Mouse (Mus musculus) C2C12 (cell line): ENCODE measurements at regions not wholly inside any gene's neighbourhood (a gene's known extent, or its start where the extent isn't known, plus 50 kb on each side); places are given as distances from the start of the nearest gene placed in this dataset.
A peak's percentile ranks its signal among the peaks of the same experiment; 100 is the strongest.

Experiments used
- H3K27me3 ChIP-seq: one replicate; pipeline ENCODE4 v1.6.1; 2011; ENCODE audit not compliant: control insufficient read depth, insufficient read depth, insufficient read length
- H3K36me3 ChIP-seq: one replicate; pipeline ENCODE4 v1.6.1; 2011; ENCODE audit not compliant: control insufficient read depth, insufficient read depth
- H3K4me3 ChIP-seq: one replicate; pipeline ENCODE4 v1.5.1; 2011; ENCODE audit warnings: mild to moderate bottlenecking, control low read depth; ENCODE audit not compliant: poor library complexity, insufficient read depth, severe bottlenecking
- H3K79me2 ChIP-seq: one replicate; pipeline ENCODE4 v1.6.1; 2011; ENCODE audit not compliant: control insufficient read depth, insufficient read depth
- H3K79me3 ChIP-seq: one replicate; pipeline ENCODE4 v1.6.1; 2011; ENCODE audit warnings: low read depth, control low read depth
- H3ac ChIP-seq: one replicate; pipeline ENCODE3; 2011; ENCODE audit warnings: low read depth; ENCODE audit not compliant: control insufficient read depth, insufficient read length
- CEBPB ChIP-seq: IDR thresholded peaks from one replicate; pipeline ENCODE4 v1.6.1; 2011; ENCODE audit warnings: low read depth, mild to moderate bottlenecking, control low read depth, moderate library complexity
- CTCF ChIP-seq: IDR thresholded peaks from one replicate; pipeline ENCODE4 v1.5.1; 2011; ENCODE audit not compliant: control insufficient read depth, insufficient read depth, insufficient read length
- FOSL1 ChIP-seq: IDR thresholded peaks from one replicate; pipeline ENCODE4 v1.8.0; 2011; ENCODE audit warnings: mild to moderate bottlenecking, low read length; ENCODE audit not compliant: poor library complexity, insufficient read depth, severe bottlenecking
- MAX ChIP-seq: IDR thresholded peaks from one replicate; pipeline ENCODE4 v1.6.1; 2011; ENCODE audit warnings: mild to moderate bottlenecking, control low read depth
- MYOD1 ChIP-seq: IDR thresholded peaks from one replicate; pipeline ENCODE4 v1.6.1; 2011; ENCODE audit warnings: low read depth; ENCODE audit not compliant: control insufficient read depth, insufficient read length
- MYOG ChIP-seq: IDR thresholded peaks from one replicate; pipeline ENCODE4 v1.6.1; 2011; ENCODE audit not compliant: control insufficient read depth, insufficient read length; ENCODE audit errors: extremely low read depth
- USF1 ChIP-seq: IDR thresholded peaks from one replicate; pipeline ENCODE4 v1.6.1; 2011; ENCODE audit warnings: low read depth, mild to moderate bottlenecking, control low read depth, moderate library complexity

DNA sequence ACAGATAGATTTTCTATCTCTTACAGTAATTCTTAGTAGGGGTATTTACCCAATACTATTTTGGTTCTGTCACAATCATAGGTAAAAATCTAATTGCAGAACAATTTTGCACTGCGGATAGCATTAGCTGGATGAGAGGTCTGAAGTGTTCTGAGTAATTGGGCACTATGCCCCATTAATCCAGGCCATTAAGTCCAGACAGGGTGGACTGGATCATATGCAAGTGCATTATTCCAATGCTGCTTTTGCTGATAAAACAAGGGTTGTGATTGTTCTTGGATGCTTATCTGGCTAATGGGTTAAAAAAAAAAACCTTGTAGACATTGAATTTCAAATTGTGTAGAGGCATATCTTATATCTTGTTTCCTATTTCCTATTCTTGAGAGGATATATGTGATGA is 1732.6 kb upstream of the Gm6569 start:
- TF ChIP-seq CEBPB = no peak
- no peak for TF ChIP-seq CTCF
- TF ChIP-seq MYOG = no peak
- TF ChIP-seq MYOD1 = no peak
- no peak for TF ChIP-seq USF1
- no peak for TF ChIP-seq MAX
- TF ChIP-seq FOSL1 = no peak
- H3K36me3 ChIP-seq = no peaks in the 10 kb centered on the region
- H3K79me3 ChIP-seq = no peaks in the 10 kb centered on the region
- H3K27me3 ChIP-seq = no peaks in the 10 kb centered on the region
- H3ac ChIP-seq = no peak overlapping the region
- H3K79me2 ChIP-seq = no peaks in the 10 kb centered on the region
- no peak overlapping the region for H3K4me3 ChIP-seq

DNA sequence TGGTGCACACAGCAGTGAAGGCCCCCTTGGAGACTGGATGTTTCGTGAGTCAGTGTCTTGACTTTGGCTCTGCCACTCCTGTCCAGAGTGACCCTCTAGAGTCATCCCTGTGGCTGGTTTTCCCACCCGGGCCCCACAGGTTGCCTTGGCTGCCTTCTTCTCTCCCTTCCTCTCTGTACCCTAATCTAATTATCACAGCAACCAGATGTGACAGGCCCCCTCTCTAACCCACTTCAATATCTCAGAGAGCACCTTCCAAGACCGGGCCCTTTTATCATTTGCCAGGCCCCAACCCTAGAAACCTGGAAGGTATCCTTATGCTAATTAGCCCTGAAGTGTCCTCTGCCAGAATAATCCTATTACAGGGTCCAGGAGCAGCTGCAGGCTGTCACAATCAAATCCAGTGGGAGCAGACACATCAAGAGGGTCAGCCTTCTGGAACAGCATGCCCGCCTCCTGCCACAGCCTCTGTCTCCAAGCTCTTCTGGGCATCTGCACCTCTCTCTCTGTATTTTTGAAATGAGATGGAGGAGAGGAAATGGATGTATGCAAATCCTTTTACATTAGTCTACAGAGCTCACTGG is 1728.4 kb upstream of the Gm6569 start:
- Histone ChIP-seq H3K27me3 (no peaks in the 10 kb centered on the region), H3ac (no peak overlapping the region), H3K36me3 (no peaks in the 10 kb centered on the region), H3K79me3 (no peaks in the 10 kb centered on the region), H3K79me2 (no peaks in the 10 kb centered on the region), H3K4me3 (no peak overlapping the region)
- TF ChIP-seq USF1 (no peak), CTCF (no peak), CEBPB (no peak), FOSL1 (no peak), MYOG (no peak), MAX (no peak), MYOD1 (no peak)

DNA sequence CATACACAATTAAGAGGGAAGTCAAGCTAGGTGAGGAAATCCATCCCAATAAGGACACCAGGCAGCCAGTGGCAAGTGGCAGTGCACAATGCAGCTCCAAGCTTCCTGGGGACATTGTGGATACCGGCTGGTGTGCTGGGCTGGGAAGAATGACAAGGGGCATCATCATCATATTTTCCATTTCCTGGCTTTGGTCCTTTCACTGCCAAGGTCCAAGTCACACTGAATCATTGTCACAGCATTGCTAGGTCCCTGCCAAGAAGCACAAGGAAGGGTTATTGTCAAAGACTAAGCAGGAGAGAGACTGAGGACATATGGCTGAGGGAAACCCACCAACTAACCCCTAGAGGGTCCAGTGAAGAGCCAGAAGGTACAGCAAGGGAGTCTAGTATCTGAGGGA is 1723.8 kb upstream of the Gm6569 start:
- Histone ChIP-seq H3K79me2 (no peaks in the 10 kb centered on the region), H3K4me3 (no peak overlapping the region), H3K27me3 (no peaks in the 10 kb centered on the region), H3K36me3 (no peaks in the 10 kb centered on the region), H3K79me3 (no peaks in the 10 kb centered on the region), H3ac (no peak overlapping the region)
- TF ChIP-seq FOSL1 (peak; percentile 25), MYOG (no peak)

DNA sequence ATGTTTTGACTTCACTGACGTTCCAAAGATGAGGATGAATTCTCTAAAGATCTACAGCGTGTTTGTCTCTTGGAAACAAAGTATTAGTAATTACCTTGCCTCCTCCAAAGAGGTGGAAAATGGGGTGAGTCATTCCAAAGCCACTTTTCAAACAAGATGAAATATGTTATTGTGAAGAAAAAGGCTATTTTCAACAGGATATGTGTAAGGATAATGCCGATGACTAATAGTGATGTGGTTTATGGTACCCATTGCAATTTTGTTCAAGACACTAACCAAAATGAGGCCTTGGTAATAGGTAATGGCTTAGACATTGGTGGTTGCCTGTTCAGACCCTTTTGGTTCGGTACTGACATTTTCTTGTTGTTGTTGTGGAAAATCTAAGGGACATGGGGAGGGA is 1717.6 kb upstream of the Gm6569 start:
- Histone ChIP-seq H3ac (no peak overlapping the region), H3K79me2 (no peaks in the 10 kb centered on the region), H3K4me3 (no peak overlapping the region), H3K27me3 (no peaks in the 10 kb centered on the region), H3K36me3 (no peaks in the 10 kb centered on the region), H3K79me3 (no peaks in the 10 kb centered on the region)
- TF ChIP-seq FOSL1 = peak; percentile 99
- TF ChIP-seq MAX = peak; percentile 78
- no peak for TF ChIP-seq MYOG
- no peak for TF ChIP-seq MYOD1
- TF ChIP-seq USF1 = no peak
- peak; percentile 65 for TF ChIP-seq CEBPB
- TF ChIP-seq CTCF = no peak

DNA sequence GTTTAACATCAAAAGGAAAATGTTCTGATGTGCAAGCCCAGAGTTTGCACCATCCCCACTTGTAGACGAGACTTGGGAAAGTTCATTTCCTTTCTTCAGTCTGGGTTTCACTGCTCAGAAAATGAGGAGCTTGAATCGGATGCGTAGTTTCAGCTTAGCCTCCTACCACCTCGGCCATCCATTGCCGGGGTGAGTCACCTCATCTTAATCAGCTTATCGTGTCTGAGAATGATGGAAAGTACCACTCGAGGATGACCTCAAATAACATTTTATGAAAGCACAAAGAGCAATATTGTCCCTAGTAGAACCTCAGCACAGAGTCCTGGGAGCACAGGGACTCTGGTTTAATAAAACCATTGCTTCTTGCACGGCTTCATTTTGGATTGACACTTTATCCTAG is 1700.1 kb upstream of the Gm6569 start:
- H3K36me3 ChIP-seq = no peaks in the 10 kb centered on the region
- no peaks in the 10 kb centered on the region for H3K79me3 ChIP-seq
- no peak overlapping the region for H3ac ChIP-seq
- H3K27me3 ChIP-seq = no peaks in the 10 kb centered on the region
- no peak for TF ChIP-seq USF1
- no peak for TF ChIP-seq CEBPB
- no peak for TF ChIP-seq CTCF
- TF ChIP-seq MYOG = no peak
- no peak for TF ChIP-seq MAX
- TF ChIP-seq FOSL1 = no peak
- peak; percentile 24 for TF ChIP-seq MYOD1
- H3K79me2 ChIP-seq = no peaks in the 10 kb centered on the region
- H3K4me3 ChIP-seq = no peak overlapping the region

DNA sequence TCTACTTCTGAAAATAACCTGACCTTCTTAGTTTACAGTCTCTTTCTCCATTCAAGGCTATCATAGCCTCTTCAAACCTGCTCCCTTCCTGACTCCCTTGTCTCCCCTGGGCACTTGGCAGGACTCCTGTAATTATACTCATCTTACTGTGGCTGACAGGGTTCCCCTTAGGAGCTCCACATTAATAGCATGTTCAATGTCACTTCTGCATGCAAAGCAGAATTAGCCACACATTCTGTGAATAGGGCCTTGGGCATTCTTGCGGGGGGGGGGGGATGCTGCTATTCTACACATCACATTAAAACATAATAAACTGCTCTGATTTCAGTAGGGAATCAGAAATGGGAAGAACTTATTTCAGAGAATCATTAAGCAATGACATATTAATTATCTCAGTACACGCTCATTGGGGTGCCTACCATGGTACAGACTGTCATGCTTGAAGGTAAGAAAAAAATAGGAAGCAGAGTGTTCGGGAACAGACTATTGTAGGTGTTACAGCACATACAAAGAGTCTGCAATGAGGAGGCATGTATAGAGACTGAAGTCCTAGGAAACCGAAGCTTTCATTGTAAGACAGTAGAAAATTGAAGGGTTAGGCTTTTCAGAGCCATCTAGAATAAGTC is 1698.3 kb upstream of the Gm6569 start:
- Histone ChIP-seq H3K79me2 (no peaks in the 10 kb centered on the region), H3K27me3 (no peaks in the 10 kb centered on the region), H3K4me3 (no peak overlapping the region), H3K79me3 (no peaks in the 10 kb centered on the region), H3K36me3 (no peaks in the 10 kb centered on the region), H3ac (no peak overlapping the region)
- TF ChIP-seq CTCF (no peak), MAX (no peak), CEBPB (no peak), MYOD1 (no peak), USF1 (no peak), FOSL1 (no peak), MYOG (no peak)
